Mouse (Mus musculus) left cerebral cortex, adult 18-20 months (tissue): ENCODE results near the gene Gm37240. TPM values are rescaled to one million over a fixed set of nuclear protein-coding genes. Genes with fewer than 3 reads are reported as not detected.
"Not testable (repeated sequence)": the region's sequence is repeated elsewhere in the genome, so short reads cannot be mapped to it uniquely, and the experiment has no call there.

ENCODE experiments used
- DNase-seq, 2 experiments: peaks; one replicate each; pipeline ENCODE4 v3.0.0; 2021 to 2022; ENCODE audit warnings: low spot score in 2 of 2, mixed read lengths in 1 of 2
- long read RNA-seq, 2 experiments: library from polyadenylated mRNA; stranded (forward); transcript quantifications; one replicate each; pipeline ENCODE4 v2.0.0; 2021
- total RNA-seq, 2 experiments: library from RNA; stranded (reverse); gene quantifications; 2 replicates each; pipeline ENCODE4 v1.2.3; 2021

Gm37240 gene
- total RNA-seq: 1 to 10 TPM in 1 of 2 experiments, not detected in 1; 2.3 TPM
- long read RNA-seq, experiment 1, partial matches to known transcripts: 1 of 34 reads
- long read RNA-seq, experiment 1, other reads (novel, unspliced or antisense): 33 of 34 reads
- long read RNA-seq, experiment 2, partial matches to known transcripts: 0 of 17 reads
- long read RNA-seq, experiment 2, other reads (novel, unspliced or antisense): 17 of 17 reads

DNA sequence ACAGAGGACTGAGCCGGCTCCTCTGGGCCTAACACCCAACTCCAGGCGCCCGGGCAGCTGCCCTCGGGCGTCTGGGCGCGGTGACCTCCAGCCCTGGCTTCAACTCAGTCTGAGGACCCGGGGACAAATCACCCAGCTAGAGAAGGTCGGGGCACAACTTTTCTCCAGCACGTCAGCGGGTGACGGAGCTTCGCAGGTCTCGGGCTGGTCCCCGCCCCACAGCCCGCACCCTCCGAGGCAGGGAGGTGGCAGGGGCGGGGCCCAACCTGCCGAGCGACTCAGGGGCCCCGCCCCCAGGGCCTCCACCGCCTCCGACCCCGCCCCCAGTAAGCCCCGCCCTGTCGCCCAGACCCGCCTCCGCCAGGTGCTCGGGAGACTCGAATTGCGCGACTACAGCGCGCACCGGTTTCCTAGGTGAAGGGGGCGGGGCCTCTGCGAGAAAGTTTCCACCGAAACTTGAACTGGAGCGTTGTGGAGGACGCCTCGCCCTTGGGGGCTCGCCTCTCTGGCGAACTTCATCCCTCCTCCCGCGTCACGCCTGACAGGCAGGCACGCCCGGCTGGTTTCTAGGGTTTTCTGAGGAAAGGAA is at the start of gene Gm37240, which contains the start of gene Glt28d2:
Gm37240 (minus strand) TSS at position 280 of the 589 bp plus-strand sequence.
Glt28d2 (minus strand) TSS at position 278 of the 589 bp plus-strand sequence.
- peak; percentile 33 to 44 for DNase-seq

DNA sequence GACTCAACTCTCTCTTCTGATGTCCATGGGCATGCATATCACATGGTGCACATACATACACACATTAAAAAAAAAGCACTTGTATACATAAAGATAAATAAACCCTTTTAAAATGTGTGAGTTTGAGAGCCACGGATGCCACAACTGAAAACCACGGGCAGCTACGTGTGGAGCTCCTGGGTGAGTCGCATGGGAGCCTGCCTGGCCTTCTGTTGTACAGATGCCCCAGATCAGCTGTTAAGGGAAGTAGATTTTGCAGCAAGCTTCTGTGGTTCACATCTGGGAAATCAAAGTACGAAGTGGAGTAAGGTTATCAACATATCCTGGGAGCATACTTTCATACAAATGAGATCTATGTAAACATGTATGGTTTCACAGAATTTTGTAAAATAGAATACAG is 46.3 kb upstream of the Gm37240 start:
- DNase-seq: no peak

DNA sequence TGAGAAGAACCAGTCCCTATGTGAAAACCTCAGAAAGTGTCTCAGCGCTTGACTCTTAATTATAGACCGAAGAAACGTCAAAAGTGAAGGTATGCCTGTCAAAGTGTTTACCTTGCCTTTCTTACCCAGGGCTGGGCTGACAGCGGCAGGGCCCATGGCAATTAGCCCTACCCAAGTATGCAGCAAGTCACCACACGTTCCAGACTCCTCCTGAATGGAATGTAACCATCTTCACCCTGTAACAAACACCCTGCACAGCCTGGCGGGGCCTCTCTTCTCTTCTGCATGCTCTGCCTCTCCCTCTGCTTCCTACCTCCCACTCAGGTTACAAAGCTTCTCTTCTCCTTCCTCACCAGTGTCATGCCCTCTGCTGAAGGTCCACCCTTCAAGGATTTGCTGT is 44.5 kb upstream of the Gm37240 start:
- DNase-seq: no peak

DNA sequence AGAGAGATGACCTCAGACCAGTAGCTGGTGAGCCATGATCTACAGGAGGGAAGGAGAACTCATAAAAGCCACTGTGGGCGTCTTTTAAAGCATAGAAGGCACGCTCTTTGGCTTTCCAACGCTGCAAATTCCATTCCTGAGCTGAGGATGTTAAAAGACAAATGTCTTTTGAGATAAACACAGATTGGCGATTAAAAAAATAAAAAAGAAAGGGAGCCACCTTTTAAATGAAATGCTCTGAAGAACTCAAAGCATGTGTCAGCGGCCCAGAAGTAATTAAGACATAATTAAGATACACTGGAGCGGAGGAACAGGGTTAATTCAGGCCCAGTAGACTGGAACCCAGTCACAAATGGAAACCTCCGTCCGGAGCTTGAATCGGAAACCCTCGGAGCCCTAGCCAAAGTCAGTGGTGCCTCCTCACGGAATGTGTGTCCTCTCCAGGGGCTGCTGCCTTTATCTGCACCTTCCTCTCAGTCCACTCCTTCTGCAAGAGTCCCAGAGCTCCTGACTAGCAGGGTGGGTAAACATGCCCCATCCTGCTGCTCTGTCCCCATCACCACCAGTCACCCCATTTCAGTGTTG is 43.4 kb upstream of the Gm37240 start:
- DNase-seq: no peak

DNA sequence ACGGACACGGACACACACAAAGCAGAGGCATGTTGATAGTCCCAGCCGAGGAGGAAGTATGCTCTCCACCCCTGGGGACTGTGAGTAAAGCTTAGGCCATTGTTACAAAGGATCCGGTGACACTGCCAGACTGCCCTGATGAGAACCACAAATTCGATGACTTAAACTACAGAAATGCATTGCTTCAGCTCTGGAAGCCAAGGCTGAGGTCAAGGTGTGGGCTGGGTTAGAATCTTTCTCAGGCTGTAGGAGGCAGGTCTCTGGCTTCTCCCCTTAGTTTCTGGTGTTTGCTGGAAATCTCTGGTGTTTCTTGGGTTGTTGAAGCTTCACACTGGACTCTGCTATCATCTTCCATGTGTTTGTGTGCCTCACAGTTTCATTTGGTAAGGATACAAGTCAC is 42.4 kb upstream of the Gm37240 start:
- DNase-seq: no peak

DNA sequence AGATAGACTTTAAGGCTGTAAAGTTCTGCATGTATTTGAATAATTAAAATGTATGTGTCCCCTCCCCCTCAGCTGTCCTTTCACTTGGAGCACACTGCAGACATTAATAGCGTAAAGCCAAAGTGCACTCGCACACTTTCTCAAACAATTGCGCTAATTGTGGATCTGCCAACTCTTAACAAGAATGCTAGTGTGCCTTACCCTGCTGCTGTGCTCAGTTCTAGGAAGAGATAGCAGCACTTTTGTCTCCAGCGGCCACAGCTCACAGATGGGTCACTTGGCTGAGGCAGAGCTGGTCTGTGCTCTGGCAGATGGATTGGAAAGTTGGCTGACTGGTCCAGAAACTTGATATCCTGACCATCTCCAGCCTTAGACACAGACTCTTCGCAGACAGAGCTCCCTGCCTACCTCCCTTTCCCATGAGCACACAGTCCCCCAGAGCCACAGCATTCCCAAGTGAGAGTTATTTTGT is 40.9 kb upstream of the Gm37240 start:
- peak; percentile 3 to 11 for DNase-seq

DNA sequence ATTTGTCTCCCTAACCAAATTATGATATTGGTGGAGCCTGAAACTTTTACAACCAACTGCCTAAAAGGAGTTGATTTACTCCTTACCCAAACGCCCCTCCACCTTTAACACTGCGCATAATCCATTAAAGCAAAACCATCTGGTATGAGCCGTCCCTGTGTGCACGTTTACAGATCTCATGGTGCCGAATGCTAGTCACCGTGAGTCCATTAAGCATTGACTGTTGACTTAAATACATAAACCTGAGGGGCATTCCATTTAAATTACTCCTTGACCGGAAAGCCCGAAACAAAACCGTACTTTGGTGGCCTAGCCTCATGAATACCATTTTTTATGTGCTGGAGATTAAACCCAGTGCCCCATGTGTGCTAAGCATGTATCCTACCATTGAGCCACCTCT is 40.0 kb upstream of the Gm37240 start:
- DNase-seq: no peak

DNA sequence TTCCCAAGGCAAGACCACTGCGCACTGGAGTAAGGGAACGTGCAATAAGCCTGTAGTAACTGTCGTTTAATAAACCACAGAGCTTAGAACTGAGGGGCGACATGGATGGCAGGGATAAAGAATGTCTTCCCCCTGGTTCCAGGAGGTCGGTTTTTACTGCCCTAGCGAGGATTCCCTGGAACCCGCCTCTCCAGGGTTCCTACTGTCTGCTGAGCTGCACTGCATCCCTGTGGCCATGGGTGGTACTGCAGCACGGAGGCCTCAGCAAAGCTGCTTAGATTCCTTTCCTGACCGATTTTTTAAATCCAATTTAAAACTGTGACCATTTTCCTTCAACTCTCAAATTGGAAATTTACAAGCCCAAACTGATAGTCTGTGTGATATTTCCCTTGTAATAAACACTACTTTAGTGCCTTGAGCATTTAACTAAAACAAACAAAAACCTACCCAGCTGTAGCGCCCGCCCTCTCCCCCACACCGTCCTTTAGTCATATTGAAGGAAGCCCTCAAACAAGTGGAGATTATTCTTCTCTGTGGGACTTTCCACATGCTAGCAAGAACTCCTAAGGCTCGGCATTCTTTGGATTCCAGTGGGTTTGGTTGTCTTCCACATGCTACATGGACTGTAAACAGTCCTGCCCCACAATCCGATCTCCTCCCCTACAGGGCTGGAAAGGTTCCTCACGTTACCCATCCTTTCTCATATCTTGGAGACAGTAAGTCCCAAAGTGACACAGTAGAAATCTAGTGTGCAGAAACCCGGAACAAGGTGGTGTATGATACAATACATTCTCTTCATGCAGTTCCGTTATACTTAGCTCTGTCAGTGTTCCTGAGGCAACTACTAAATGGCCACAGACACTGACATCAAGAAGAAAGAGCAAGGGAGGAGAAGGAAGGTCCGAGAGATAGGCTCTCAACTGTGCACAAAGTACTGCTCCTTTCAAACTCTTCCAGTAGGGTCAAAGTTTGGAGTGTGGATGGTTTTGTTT is 36.9 kb upstream of the Gm37240 start:
- DNase-seq: peak; percentile 89 to 95

DNA sequence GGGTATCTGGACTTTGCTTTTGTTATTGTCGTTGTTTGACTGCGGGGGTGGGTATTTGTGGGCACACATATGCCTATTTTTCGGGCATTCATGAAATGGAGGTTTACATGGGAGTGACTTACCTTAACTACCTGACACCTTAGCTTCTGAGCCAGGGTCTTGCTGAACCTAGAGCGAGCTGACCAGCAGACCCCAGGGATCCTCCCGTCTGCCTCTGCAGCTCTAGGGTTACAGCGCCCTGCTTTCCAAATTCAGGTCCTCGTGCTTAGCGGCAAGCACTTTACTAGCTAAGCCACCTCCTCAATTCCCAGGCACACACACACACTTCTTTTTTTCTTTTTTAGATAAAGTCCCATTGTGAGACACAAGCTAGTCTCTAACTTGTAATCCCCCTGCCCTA is 36.0 kb upstream of the Gm37240 start:
- no peak for DNase-seq

DNA sequence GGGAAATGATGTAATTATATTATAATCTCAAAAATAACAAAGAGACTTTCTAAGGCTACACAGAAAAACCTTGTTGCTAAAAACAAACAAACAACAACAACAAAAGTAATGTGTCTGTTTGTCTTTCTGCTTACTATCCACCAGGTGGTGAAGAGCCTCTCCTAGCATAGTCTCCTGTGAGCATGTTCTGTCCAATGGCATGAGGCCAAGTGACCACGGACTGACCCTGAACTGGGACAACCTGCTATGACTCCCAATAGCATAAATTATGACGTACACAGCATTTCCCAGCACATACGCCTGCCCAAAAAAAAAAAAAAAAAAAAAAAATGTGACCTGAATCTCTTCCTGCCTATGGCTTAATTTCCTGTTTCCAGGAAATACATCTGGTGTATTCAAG is 35.0 kb upstream of the Gm37240 start:
- no peak for DNase-seq

DNA sequence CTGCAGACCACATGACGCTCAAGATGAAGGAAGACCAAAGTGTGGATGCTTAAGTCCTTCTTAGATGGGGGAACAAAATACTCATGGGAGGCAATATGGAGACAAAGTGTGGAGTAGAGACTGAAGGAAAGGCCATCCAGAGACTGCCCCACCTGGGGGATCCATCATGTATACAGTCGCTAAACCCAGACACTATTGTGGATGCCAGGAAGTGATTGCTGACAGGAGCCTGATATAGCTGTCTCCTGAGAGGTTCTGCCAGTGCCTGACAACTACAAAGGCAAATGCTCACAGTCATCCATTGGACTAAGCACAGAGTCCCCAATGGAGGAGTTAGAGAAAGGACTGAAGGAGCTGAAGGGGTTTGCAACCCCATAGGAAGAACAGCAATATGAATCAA is 33.4 kb upstream of the Gm37240 start:
- DNase-seq: not testable (repeated sequence)

DNA sequence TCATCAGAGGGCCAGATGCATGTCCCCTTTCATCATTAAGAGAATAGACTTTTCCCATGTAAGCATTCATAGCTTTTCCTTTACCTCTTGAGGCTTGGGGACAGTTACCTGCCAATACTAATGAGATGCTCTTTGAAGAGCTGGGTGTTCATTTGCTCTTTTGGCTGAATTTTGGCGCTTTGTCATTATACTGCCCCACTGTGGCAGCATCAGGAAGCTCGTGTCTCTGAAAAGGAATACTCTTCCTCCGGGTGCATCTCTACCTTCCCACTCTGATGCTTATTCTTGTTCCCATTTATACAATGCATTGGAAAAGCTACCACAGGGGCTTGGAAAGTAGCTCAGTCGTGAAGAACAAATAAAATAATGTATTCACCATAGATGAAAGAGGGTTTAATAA is 30.3 kb upstream of the Gm37240 start:
- DNase-seq: peak; percentile 30 to 31

DNA sequence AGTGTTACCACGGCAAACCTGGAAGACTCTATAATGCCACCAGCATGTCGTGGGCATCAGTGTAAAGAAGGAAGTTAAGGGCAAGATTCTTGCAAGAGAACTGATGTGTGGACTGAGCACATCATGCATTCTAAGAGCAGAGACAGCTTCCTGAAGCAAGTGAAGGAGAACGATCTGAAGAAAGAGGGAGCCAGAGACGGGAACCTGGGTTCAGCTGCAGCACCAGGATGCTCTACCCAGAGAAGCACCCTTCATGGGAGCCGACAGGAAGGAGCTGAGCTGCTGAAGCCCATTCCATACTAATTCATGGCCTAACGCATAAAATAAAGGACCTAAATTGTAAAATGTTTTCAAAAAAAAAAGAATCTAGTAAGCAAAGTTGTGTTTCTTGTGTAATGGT is 27.5 kb upstream of the Gm37240 start:
- DNase-seq: no peak

DNA sequence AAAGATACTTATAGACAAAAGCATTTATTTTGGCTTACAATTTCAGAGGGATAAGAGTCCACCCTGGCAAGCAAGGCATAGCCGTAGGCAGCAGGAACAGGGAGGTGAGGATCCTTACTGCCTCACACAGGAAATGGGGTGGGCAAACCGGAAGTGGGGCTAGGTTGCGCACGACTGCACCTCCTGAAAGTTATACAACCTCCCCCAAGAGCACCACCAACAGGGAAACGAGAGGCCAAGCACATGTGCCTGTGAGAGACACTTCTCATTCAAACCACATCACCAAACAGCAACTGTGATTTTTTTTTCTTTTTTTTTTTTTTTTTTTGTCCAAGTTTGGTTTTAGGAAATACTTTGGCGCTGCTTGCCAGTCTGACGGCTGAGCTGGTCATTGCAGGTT is 19.8 kb upstream of the Gm37240 start:
- no peak for DNase-seq

DNA sequence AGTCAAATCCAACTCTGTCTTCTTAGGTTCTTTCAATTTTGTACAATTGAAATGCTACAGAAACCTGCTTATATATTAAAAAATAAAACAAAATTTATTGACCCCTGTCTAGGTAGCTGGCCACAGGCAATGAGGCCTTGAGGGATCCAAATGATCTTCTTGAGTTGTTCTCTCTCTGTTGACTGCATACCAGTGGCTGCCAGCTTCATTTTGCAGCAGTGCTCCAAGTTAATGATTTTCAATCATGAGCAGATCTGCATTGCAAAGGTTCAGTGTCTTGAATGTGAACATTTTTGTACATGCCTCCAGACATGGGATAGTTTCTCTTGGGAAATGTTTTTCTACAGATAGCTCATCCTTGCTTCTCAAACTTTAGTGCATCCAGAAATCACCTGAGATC is 17.1 kb upstream of the Gm37240 start:
- no peak for DNase-seq

DNA sequence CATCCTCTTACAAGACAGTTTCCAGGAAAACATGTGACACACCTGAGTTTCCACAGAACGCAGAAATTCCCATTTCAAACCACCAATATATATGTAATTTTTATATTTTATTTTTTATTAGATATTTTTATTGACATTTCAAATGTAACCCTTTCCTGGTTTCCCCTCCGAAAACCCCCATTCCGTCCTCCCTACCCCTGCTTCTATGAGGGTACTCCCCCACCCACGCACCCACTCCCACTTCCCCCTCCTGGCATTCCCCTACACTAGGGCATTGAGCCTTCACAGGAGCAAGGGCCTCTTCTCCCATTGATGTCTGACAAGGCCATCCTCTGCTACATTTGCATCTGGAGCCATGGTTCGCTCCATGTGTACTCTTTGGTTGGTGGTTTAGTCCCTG is 7.7 kb upstream of the Gm37240 start:
- no peak for DNase-seq

DNA sequence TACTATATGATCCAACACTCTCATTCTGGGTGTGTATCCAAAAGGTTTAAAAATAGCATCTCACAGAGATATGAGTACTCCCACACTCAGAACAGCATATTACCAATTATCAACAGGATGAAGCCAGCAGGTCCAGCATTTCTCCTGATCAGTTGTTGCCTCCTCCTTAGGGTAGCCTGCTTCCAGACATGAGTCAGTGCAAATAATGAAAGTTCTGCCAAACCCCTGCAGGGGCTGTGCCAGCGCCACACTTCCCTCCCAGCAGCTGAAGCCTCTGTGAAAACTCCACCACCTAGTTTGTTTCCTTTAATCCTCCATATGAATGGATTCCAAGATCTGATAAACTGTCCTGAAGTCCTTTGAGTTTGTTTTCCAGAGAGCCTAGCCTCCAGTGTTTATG is 4.3 kb upstream of the Gm37240 start:
- DNase-seq: no peak

DNA sequence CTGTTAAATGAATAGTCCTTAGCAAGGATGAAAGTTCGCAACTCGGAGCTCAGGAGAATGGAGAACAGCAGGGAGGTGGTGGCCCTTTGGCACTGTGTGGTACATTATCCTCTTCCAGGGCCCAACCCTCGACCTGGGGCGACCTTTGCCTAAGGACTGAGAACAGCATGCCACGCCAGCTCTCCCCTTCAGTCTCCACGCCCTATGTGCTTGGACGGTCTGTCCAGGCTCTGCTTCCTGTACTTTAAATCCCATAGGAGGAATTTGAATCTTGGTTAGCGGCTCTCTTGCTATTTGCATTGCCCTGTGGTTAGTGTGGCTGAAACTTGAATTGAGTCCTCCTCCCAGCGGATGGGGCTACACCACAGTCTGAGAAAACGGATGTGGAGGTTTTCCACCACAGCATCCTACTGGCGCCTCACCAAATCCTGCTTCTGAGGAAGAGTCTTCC is 928 bp upstream of the Gm37240 start:
- no peak for DNase-seq

DNA sequence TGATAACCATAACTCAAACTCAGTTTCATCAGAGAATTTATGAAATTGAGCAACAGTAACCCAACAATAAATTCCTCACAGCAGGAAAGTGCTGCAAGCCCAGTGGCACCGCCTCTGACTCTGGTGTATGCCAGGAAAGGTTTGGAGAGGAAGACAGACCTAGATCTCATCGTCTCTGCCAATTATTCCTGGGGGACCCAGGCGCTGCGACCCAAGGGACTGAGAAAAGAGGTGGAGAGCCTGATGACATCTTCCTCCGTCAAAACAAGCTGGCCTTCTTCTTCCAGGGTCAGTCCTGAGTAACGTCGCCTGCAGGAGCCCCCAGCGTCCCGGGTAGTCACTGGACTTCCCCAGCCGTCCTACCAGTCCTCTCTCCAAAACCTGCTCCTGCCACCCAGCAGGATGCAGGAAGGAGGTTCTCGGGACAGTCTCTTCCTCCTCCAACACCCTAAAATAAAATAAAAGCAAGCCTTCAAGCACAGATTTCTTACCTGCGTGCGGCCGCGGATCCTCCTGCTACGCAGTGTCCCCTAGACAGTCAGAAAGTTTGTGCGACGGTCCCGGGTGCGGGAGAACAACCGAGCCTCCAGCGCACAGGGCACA is 581 bp downstream of the Gm37240 start:
- no peak for DNase-seq

DNA sequence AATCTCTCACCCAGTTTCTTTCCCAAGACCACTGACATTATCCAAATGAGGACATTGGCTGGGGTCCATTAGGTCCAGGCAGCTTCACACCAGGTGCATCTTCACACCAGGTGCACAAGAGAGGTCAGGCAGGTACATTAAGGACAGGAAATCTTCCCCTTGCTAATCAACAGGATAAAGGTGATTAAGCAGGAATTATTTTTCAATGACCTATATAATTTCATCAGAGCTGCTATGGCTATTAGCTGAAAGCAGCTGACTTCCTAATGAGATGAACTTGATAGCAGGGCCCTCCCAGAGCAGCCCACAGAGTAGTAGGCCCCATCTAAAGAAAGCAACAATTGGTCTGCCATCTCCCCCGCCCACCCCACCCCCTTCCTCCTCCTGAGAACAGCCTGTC is 1.4 kb downstream of the Gm37240 start:
- no peak for DNase-seq

DNA sequence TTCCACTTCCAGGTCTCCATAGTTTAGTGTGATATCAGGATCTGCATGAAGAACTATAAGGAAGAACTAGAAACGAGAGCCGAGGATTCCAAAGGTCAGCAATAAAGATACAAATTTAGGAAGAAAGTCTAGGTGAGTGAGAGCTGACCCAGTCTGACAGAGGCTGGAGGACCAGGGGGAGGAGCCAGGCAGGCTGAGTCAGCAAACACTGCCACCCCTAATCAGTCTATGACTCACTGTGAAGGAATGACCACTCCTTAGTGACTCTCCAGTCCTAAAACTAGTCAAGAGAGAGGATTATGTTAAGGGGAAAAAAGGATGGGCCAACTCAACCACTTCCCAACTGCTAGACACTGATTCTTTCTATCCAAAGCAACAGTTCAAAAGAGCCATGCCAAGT is 6.6 kb downstream of the Gm37240 start:
- no peak for DNase-seq
